8 mouse cellular contexts compared by ENCODE assay signal in genomic region chr1:191181469-191182259, GRCm38 (mm10). TPM values are rescaled to one million over a fixed set of nuclear protein-coding genes. Genes with fewer than 3 reads are reported as not detected.
DNase-seq lines count a peak whose midpoint lies in the region; ATAC-seq and TF ChIP-seq lines count a peak whose summit lies in the region.

No protein-coding gene starts in this region.

- H3K4me2 ChIP-seq in lung, embryonic 16.5 days (ENCODE audit: low read depth, low read length) = peak overlapping the region; percentile 100
- H3K4me2 ChIP-seq in liver, embryonic 14.5 days (ENCODE audit: low read depth) = peak overlapping the region; percentile 73
- peak overlapping the region; percentile 97 for H3K4me2 ChIP-seq in stomach, embryonic 15.5 days

- no peak for ATAC-seq in lung, embryonic 16.5 days (ENCODE audit: low read depth)
- ATAC-seq in liver, embryonic 14.5 days (ENCODE audit: insufficient read depth) = no peak
- no peak for ATAC-seq in stomach, embryonic 15.5 days (ENCODE audit: insufficient read depth, low FRiP score, low read depth)

- DNase-seq in lung, adult 2 months = no peak
- no peak for DNase-seq in hindbrain, embryonic 10.5 days (ENCODE audit: low spot score)
- DNase-seq in liver, embryonic 14.5 days (ENCODE audit: low read depth in 3 of 3, low spot score in 3 of 3) = no peak
- no peak for DNase-seq in cerebellum, adult 8-10 months
- DNase-seq in gastrocnemius, adult 18-20 months (ENCODE audit: low spot score) = no peak
- DNase-seq in frontal cortex, postnatal 14 days (ENCODE audit: low spot score in 2 of 2) = no peak

- no peaks in the 10 kb centered on the region for H3K9me3 ChIP-seq in lung, embryonic 16.5 days (ENCODE audit: control insufficient read depth, low read length)
- H3K9me3 ChIP-seq in hindbrain, embryonic 10.5 days = no peaks in the 10 kb centered on the region
- no peaks in the 10 kb centered on the region for H3K9me3 ChIP-seq in liver, embryonic 14.5 days (ENCODE audit: control insufficient read depth, low read length)
- no peaks in the 10 kb centered on the region for H3K9me3 ChIP-seq in stomach, embryonic 15.5 days

- no peak for TF ChIP-seq EP300 in liver, embryonic 14.5 days (IDR thresholded peaks at IDR 0.05; ENCODE audit: low read depth)

- no peaks in the 10 kb centered on the region for H3K36me3 ChIP-seq in lung, embryonic 16.5 days (ENCODE audit: control insufficient read depth, insufficient read depth, low read length)
- H3K36me3 ChIP-seq in hindbrain, embryonic 10.5 days = no peaks in the 10 kb centered on the region
- H3K36me3 ChIP-seq in liver, embryonic 14.5 days (replicated peaks; ENCODE audit: control insufficient read depth, insufficient read depth, low read depth) = no peaks in the 10 kb centered on the region
- no peaks in the 10 kb centered on the region for H3K36me3 ChIP-seq in stomach, embryonic 15.5 days

- peaks cover 14% of the 10 kb centered on the region for H3K27me3 ChIP-seq in lung, embryonic 16.5 days (ENCODE audit: control insufficient read depth, insufficient read depth, low read depth, low read length)
- H3K27me3 ChIP-seq in hindbrain, embryonic 10.5 days (ENCODE audit: insufficient read depth, poor library complexity, severe bottlenecking) = peaks cover 99% of the 10 kb centered on the region
- H3K27me3 ChIP-seq in liver, embryonic 14.5 days (ENCODE audit: control insufficient read depth, insufficient read depth, low read length) = peaks cover 78% of the 10 kb centered on the region
- H3K27me3 ChIP-seq in stomach, embryonic 15.5 days (replicated peaks) = peaks cover 23% of the 10 kb centered on the region

- H3K4me1 ChIP-seq in lung, embryonic 16.5 days (replicated peaks; ENCODE audit: control insufficient read depth, insufficient read depth, low read length) = peaks cover 40% of the 10 kb centered on the region
- peaks cover 12% of the 10 kb centered on the region for H3K4me1 ChIP-seq in lung, adult 2 months (ENCODE audit: control insufficient read depth, insufficient read depth, low read length)
- peaks cover 72% of the 10 kb centered on the region for H3K4me1 ChIP-seq in hindbrain, embryonic 10.5 days (replicated peaks)
- H3K4me1 ChIP-seq in liver, embryonic 14.5 days (replicated peaks; ENCODE audit: control insufficient read depth in 2 of 2, insufficient read depth in 2 of 2, low read length in 1 of 2) = peaks cover 2 to 6% of the 10 kb centered on the region in 2 experiments; a peak in 2 of 4 replicates
- peaks cover 44% of the 10 kb centered on the region for H3K4me1 ChIP-seq in stomach, embryonic 15.5 days

- no peak for TF ChIP-seq POLR2A in lung, adult 2 months (IDR thresholded peaks at IDR 0.05; ENCODE audit: borderline replicate concordance, extremely low read depth, low read depth, low read length)

- no peak for TF ChIP-seq CTCF in lung, adult 2 months (IDR thresholded peaks at IDR 0.05; ENCODE audit: insufficient read depth, low read length)
- no peak for TF ChIP-seq CTCF in liver, embryonic 14.5 days (IDR thresholded peaks at IDR 0.05; ENCODE audit: low read depth)

- H3K4me3 ChIP-seq in lung, embryonic 16.5 days (ENCODE audit: low read length) = peak overlapping the region; percentile 10; the same call in 1 of the 2 replicates
- H3K4me3 ChIP-seq in lung, adult 2 months (replicated peaks; ENCODE audit: extremely low read depth, low read depth, low read length) = no peak overlapping the region
- H3K4me3 ChIP-seq in hindbrain, embryonic 10.5 days = peak overlapping the region; percentile 56
- H3K4me3 ChIP-seq in liver, embryonic 14.5 days (ENCODE audit: insufficient read depth in 1 of 2, low read depth in 2 of 2, low read length in 2 of 2) = no peak overlapping the region
- peak overlapping the region; percentile 56 for H3K4me3 ChIP-seq in stomach, embryonic 15.5 days (replicated peaks)

- no peak overlapping the region for H3K27ac ChIP-seq in lung, embryonic 16.5 days (ENCODE audit: low read length)
- H3K27ac ChIP-seq in hindbrain, embryonic 10.5 days = no peak overlapping the region
- no peak overlapping the region for H3K27ac ChIP-seq in liver, embryonic 14.5 days
- H3K27ac ChIP-seq in stomach, embryonic 15.5 days = no peak overlapping the region

- H3K9ac ChIP-seq in lung, embryonic 16.5 days (ENCODE audit: low read length) = no peak overlapping the region; the same call in 1 of the 2 replicates
- no peak overlapping the region for H3K9ac ChIP-seq in liver, embryonic 14.5 days (replicated peaks)
- no peak overlapping the region for H3K9ac ChIP-seq in stomach, embryonic 15.5 days

- WGBS in lung, embryonic 16.5 days = 42% methylated on average over 12 of the region's 12 CpGs
- 43% methylated on average over 12 of the region's 12 CpGs for WGBS in lung, adult 2 months
- WGBS in hindbrain, embryonic 10.5 days = 52% methylated on average over 12 of the region's 12 CpGs
- WGBS in liver, embryonic 14.5 days (ENCODE audit: insufficient replicate concordance) = 26% methylated on average over 12 of the region's 12 CpGs
- WGBS in stomach, embryonic 15.5 days = 44% methylated on average over 12 of the region's 12 CpGs

RNA-seq across cellular contexts. Expression of gene Fam71a, which starts 17.0 kb away (rescaled TPM):
- polyA plus RNA-seq in lung, embryonic 16.5 days (2015; fragmentation: Nextera tagmentation; extraction: Ambion mirVana) = not detected in 2 replicates
- not detected in 2 replicates for polyA plus RNA-seq in lung, adult 2 months (2012; rRNA removed)
- polyA plus RNA-seq in hindbrain, embryonic 10.5 days (2016; fragmentation: Nextera tagmentation; extraction: Ambion mirVana) = not detected in 2 replicates
- not detected in 2 replicates for polyA plus RNA-seq in liver, embryonic 14.5 days (2012; rRNA removed)
- polyA plus RNA-seq in liver, embryonic 14.5 days (2014; fragmentation: Nextera tagmentation; extraction: Ambion mirVana) = not detected in 2 replicates
- polyA plus RNA-seq in stomach, embryonic 15.5 days (2015; fragmentation: Nextera tagmentation; extraction: Ambion mirVana) = not detected in 2 replicates
- not detected for total RNA-seq in gastrocnemius, adult 18-20 months (2021)

RNA-seq across cellular contexts. Expression of gene Atf3, which starts 36.2 kb away (rescaled TPM):
- polyA plus RNA-seq in lung, embryonic 16.5 days (2015; fragmentation: Nextera tagmentation; extraction: Ambion mirVana) = 3.9 and 4.3 TPM in 2 replicates
- polyA plus RNA-seq in lung, adult 2 months (2012; rRNA removed) = 4.8 and 8.6 TPM in 2 replicates
- 2.4 and 2.9 TPM in 2 replicates for polyA plus RNA-seq in hindbrain, embryonic 10.5 days (2016; fragmentation: Nextera tagmentation; extraction: Ambion mirVana)
- 0.53 and 0.76 TPM in 2 replicates for polyA plus RNA-seq in liver, embryonic 14.5 days (2012; rRNA removed)
- polyA plus RNA-seq in liver, embryonic 14.5 days (2014; fragmentation: Nextera tagmentation; extraction: Ambion mirVana) = 0.94 and 1.3 TPM in 2 replicates
- 4.2 and 4.4 TPM in 2 replicates for polyA plus RNA-seq in stomach, embryonic 15.5 days (2015; fragmentation: Nextera tagmentation; extraction: Ambion mirVana)
- 100 to 1,000 TPM in 1 of 2 experiments, 10 to 100 TPM in 1; 14.7 to 163 TPM for total RNA-seq in gastrocnemius, adult 18-20 months (2021)

Comparison
In these comparisons a context has a peak if more than half of its experiments do, and no peak if none do; other contexts are left out.
1. H3K4me3 ChIP-seq: peak in lung, embryonic 16.5 days (single experiment), hindbrain, embryonic 10.5 days (single experiment) and stomach, embryonic 15.5 days (single experiment); none in lung, adult 2 months (single experiment) and liver, embryonic 14.5 days (0 of 2).
2. Peak in every context shown above with its lines, with median percentiles within 50 percentile points of each other: H3K4me2 ChIP-seq.